Mouse (Mus musculus): ENCODE results near the gene Vps8. TPM values are rescaled to one million over a fixed set of nuclear protein-coding genes. Genes with fewer than 3 reads are reported as not detected.

The Vps8 gene
- polyA plus RNA-seq, 1 experiment from 2014 or later: 10.7 TPM

- no peaks in the 10 kb centered on the region for H3K4me1 ChIP-seq
- no peaks in the 10 kb centered on the region for H3K27me3 ChIP-seq
- H3K36me3 ChIP-seq: no peaks in the 10 kb centered on the region
- no peak overlapping the region for H3K4me3 ChIP-seq
- H3K27ac ChIP-seq: no peak overlapping the region
- WGBS: 38% methylated on average over 5 of the region's 5 CpGs
- no peak overlapping the region for H3K9ac ChIP-seq
- ATAC-seq (ENCODE audit: insufficient number of reproducible peaks, insufficient read depth, low FRiP score, low TSS enrichment, low read depth): no peak
- H3K4me2 ChIP-seq: no peak overlapping the region
- no peaks in the 10 kb centered on the region for H3K9me3 ChIP-seq
Observed at GRCm38 (mm10) chr16:21485716-21486115, 62.8 kb downstream of the Vps8 start.

- ATAC-seq (ENCODE audit: insufficient number of reproducible peaks, insufficient read depth, low FRiP score, low TSS enrichment, low read depth): no peak
- Histone ChIP-seq H3K4me3 (no peak overlapping the region), H3K36me3 (no peaks in the 10 kb centered on the region), H3K9ac (no peak overlapping the region), H3K4me1 (peaks cover 4% of the 10 kb centered on the region; the same call in 1 of the 2 replicates), H3K9me3 (no peaks in the 10 kb centered on the region), H3K4me2 (no peak overlapping the region), H3K27me3 (no peaks in the 10 kb centered on the region), H3K27ac (no peak overlapping the region)
- WGBS: 50% methylated on average over 4 of the region's 4 CpGs
Observed at GRCm38 (mm10) chr16:21488413-21488812, 65.5 kb downstream of the Vps8 start.

GRCm38 (mm10) chr16:21492346-21492745 lies 69.4 kb downstream of the Vps8 start:
- ATAC-seq (ENCODE audit: insufficient number of reproducible peaks, insufficient read depth, low FRiP score, low TSS enrichment, low read depth): no peak
- no peaks in the 10 kb centered on the region for H3K9me3 ChIP-seq
- H3K9ac ChIP-seq: no peak overlapping the region
- 76% methylated on average over 5 of the region's 5 CpGs for WGBS
- H3K27me3 ChIP-seq: no peaks in the 10 kb centered on the region
- H3K4me3 ChIP-seq: no peak overlapping the region
- H3K4me2 ChIP-seq: no peak overlapping the region
- no peak overlapping the region for H3K27ac ChIP-seq
- peaks cover 4% of the 10 kb centered on the region; the same call in 1 of the 2 replicates for H3K4me1 ChIP-seq
- H3K36me3 ChIP-seq: 0 out of 2 replicates have a peak, but pooled peaks cover 6% of the 10 kb centered on the region

GRCm38 (mm10) chr16:21492894-21493293 lies 70.0 kb downstream of the Vps8 start:
- Histone ChIP-seq H3K4me1 (peaks cover 4% of the 10 kb centered on the region; the same call in 1 of the 2 replicates), H3K27me3 (no peaks in the 10 kb centered on the region), H3K4me2 (no peak overlapping the region), H3K36me3 (0 out of 2 replicates have a peak, but pooled peaks cover 6% of the 10 kb centered on the region), H3K9me3 (no peaks in the 10 kb centered on the region), H3K27ac (no peak overlapping the region), H3K4me3 (no peak overlapping the region), H3K9ac (no peak overlapping the region)
- WGBS: 51% methylated on average over 2 of the region's 2 CpGs
- ATAC-seq (ENCODE audit: insufficient number of reproducible peaks, insufficient read depth, low FRiP score, low TSS enrichment, low read depth): no peak

GRCm38 (mm10) chr16:21494681-21495080 lies 71.8 kb downstream of the Vps8 start:
- Histone ChIP-seq H3K27me3 (no peaks in the 10 kb centered on the region), H3K4me1 (peaks cover 11% of the 10 kb centered on the region), H3K36me3 (0 out of 2 replicates have a peak, but pooled peaks cover 6% of the 10 kb centered on the region), H3K9me3 (no peaks in the 10 kb centered on the region), H3K9ac (no peak overlapping the region), H3K4me2 (no peak overlapping the region), H3K4me3 (no peak overlapping the region), H3K27ac (no peak overlapping the region)
- no peak for ATAC-seq (ENCODE audit: insufficient number of reproducible peaks, insufficient read depth, low FRiP score, low TSS enrichment, low read depth)
- WGBS: 95% methylated on average over 6 of the region's 6 CpGs

- WGBS: 90% methylated on average over 9 of the region's 9 CpGs
- Histone ChIP-seq H3K4me3 (no peak overlapping the region), H3K9me3 (no peaks in the 10 kb centered on the region), H3K4me2 (no peak overlapping the region), H3K9ac (no peak overlapping the region), H3K27ac (no peak overlapping the region), H3K27me3 (no peaks in the 10 kb centered on the region), H3K36me3 (0 out of 2 replicates have a peak, but pooled peaks cover 6% of the 10 kb centered on the region), H3K4me1 (peaks cover 12% of the 10 kb centered on the region)
- no peak for ATAC-seq (ENCODE audit: insufficient number of reproducible peaks, insufficient read depth, low FRiP score, low TSS enrichment, low read depth)
Observed at GRCm38 (mm10) chr16:21496799-21497198, 73.9 kb downstream of the Vps8 start.

- Histone ChIP-seq H3K4me3 (no peak overlapping the region), H3K27me3 (no peaks in the 10 kb centered on the region), H3K9ac (no peak overlapping the region), H3K4me1 (peaks cover 12% of the 10 kb centered on the region), H3K9me3 (no peaks in the 10 kb centered on the region), H3K27ac (no peak overlapping the region), H3K4me2 (no peak overlapping the region), H3K36me3 (0 out of 2 replicates have a peak, but pooled peaks cover 6% of the 10 kb centered on the region)
- whole genome bisulfite sequencing: 69% methylated on average over 3 of the region's 3 CpGs
- no peak for ATAC-seq (ENCODE audit: insufficient number of reproducible peaks, insufficient read depth, low FRiP score, low TSS enrichment, low read depth)
Observed at GRCm38 (mm10) chr16:21497627-21498026, 74.7 kb downstream of the Vps8 start.

- H3K4me1 ChIP-seq: peaks cover 8% of the 10 kb centered on the region; the same call in 1 of the 2 replicates
- no peak for ATAC-seq (ENCODE audit: insufficient number of reproducible peaks, insufficient read depth, low FRiP score, low TSS enrichment, low read depth)
- H3K36me3 ChIP-seq: 0 out of 2 replicates have a peak, but pooled peaks cover 6% of the 10 kb centered on the region
- H3K27me3 ChIP-seq: no peaks in the 10 kb centered on the region
- H3K4me2 ChIP-seq: no peak overlapping the region
- H3K9me3 ChIP-seq: no peaks in the 10 kb centered on the region
- WGBS: 86% methylated on average over 4 of the region's 4 CpGs
- no peak overlapping the region for H3K4me3 ChIP-seq
- H3K27ac ChIP-seq: no peak overlapping the region
- no peak overlapping the region for H3K9ac ChIP-seq
Observed at GRCm38 (mm10) chr16:21498984-21499383, 76.1 kb downstream of the Vps8 start.

- WGBS: 56% methylated on average over 7 of the region's 7 CpGs
- ATAC-seq (ENCODE audit: insufficient number of reproducible peaks, insufficient read depth, low FRiP score, low TSS enrichment, low read depth): no peak
- no peak overlapping the region for H3K27ac ChIP-seq
Observed at GRCm38 (mm10) chr16:21499656-21500055, 76.7 kb downstream of the Vps8 start.

GRCm38 (mm10) chr16:21518833-21519232 lies 95.9 kb downstream of the Vps8 start:
- no peak overlapping the region for H3K4me3 ChIP-seq
- H3K9me3 ChIP-seq: no peaks in the 10 kb centered on the region
- no peak for ATAC-seq (ENCODE audit: insufficient number of reproducible peaks, insufficient read depth, low FRiP score, low TSS enrichment, low read depth)
- H3K36me3 ChIP-seq: peaks cover 9% of the 10 kb centered on the region
- H3K9ac ChIP-seq: no peak overlapping the region
- no peak overlapping the region for H3K27ac ChIP-seq
- no peak overlapping the region for H3K4me2 ChIP-seq
- H3K4me1 ChIP-seq: no peaks in the 10 kb centered on the region
- H3K27me3 ChIP-seq: no peaks in the 10 kb centered on the region
- WGBS: 88% methylated on average over 9 of the region's 9 CpGs

More at GRCm38 (mm10) chr16:21499656-21500055, 76.7 kb downstream of the Vps8 start:
- H3K4me3 ChIP-seq: no peak overlapping the region
- no peaks in the 10 kb centered on the region for H3K27me3 ChIP-seq
- H3K36me3 ChIP-seq: 0 out of 2 replicates have a peak, but pooled peaks cover 6% of the 10 kb centered on the region
- H3K4me1 ChIP-seq: peaks cover 8% of the 10 kb centered on the region; the same call in 1 of the 2 replicates
- no peak overlapping the region for H3K9ac ChIP-seq
- H3K9me3 ChIP-seq: no peaks in the 10 kb centered on the region
- H3K4me2 ChIP-seq: no peak overlapping the region

GRCm38 (mm10) chr16:21519785-21520184 lies 96.9 kb downstream of the Vps8 start:
- ATAC-seq (ENCODE audit: insufficient number of reproducible peaks, insufficient read depth, low FRiP score, low TSS enrichment, low read depth): no peak
- H3K9ac ChIP-seq: no peak overlapping the region

GRCm38 (mm10) chr16:21523738-21524137 lies 100.8 kb downstream of the Vps8 start:
- no peaks in the 10 kb centered on the region for H3K27me3 ChIP-seq
- no peaks in the 10 kb centered on the region for H3K9me3 ChIP-seq
- H3K9ac ChIP-seq: no peak overlapping the region
- no peak overlapping the region for H3K4me2 ChIP-seq
- no peak overlapping the region for H3K4me3 ChIP-seq
- H3K27ac ChIP-seq: no peak overlapping the region
- ATAC-seq (ENCODE audit: insufficient number of reproducible peaks, insufficient read depth, low FRiP score, low TSS enrichment, low read depth): no peak
- H3K36me3 ChIP-seq: peaks cover 7% of the 10 kb centered on the region; the same call in 1 of the 2 replicates
- WGBS: 87% methylated on average over 4 of the region's 4 CpGs
- no peaks in the 10 kb centered on the region for H3K4me1 ChIP-seq

More at GRCm38 (mm10) chr16:21519785-21520184, 96.9 kb downstream of the Vps8 start:
- H3K4me3 ChIP-seq: no peak overlapping the region
- H3K27me3 ChIP-seq: no peaks in the 10 kb centered on the region
- no peak overlapping the region for H3K27ac ChIP-seq
- H3K4me2 ChIP-seq: no peak overlapping the region
- peaks cover 6% of the 10 kb centered on the region; the same call in 1 of the 2 replicates for H3K36me3 ChIP-seq
- H3K9me3 ChIP-seq: no peaks in the 10 kb centered on the region
- no peaks in the 10 kb centered on the region for H3K4me1 ChIP-seq

All from embryonic facial prominence, embryonic 13.5 days (tissue).